Mouse (Mus musculus): Measurements from ENCODE around the gene Zfp593. TPM values are rescaled to one million over a fixed set of nuclear protein-coding genes. Genes with fewer than 3 reads are reported as not detected.
A peak's percentile ranks its signal among the peaks of the same experiment; 100 is the strongest.

The Zfp593 gene
- total and polyA plus RNA-seq, 2 experiments from 2014 or later, result 10.2 to 11.0 TPM

DNA sequence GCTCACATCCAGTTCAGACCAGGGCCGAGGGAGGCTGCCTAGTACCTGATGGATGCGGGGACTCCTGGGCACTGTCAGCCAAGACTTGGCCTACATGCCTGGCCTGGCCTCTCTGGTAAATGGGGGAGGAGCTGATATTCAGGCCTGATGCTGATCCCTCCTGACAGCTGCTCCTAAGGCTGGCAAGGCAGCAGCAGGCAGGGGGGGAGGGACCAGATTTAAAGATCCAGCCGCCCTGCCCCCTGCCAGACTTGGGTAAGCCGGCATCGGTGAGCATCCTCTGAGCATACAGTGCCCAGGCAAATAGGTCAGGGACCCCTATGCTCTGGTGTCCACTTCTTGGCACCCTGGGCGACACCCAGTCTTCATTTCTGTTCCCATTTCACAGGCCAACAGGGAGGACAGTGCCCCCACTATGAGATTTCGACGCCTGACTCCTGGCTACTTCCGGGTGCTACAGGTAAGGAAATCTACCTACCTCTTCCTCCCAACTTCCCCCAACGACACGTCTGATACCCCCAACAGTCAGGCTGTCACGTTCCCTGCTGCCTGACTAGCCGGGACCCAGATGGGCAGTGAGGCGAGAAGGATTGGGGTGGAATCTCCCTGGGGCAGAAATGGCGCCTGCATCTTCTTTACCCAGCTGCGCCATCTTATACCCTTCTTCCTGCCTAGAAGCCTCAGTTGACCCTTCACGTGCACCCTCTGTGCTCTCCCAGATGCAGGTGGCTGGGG is 1.7 kb downstream of the Zfp593 start, which contains the start of gene E130218I03Rik:
E130218I03Rik (plus strand) TSS at position 147 of the 735 bp plus-strand sequence.
- Histone ChIP-seq H3K4me2 (ENCODE audit: low read depth, low read length) (peak within 1 kb of the TSS; percentile 88), H3K27ac (no peak within 1 kb of the TSS), H3K36me3 (ENCODE audit: insufficient read depth, low read length) (no peaks in the 10 kb centered on the region), H3K27me3 (ENCODE audit: insufficient read depth, low read length) (no peaks in the 10 kb centered on the region), H3K4me1 (ENCODE audit: insufficient read depth, low read length) (peaks cover 7% of the 10 kb centered on the region), H3K9ac (replicated peaks; ENCODE audit: low read length) (peak within 1 kb of the TSS; percentile 71; the same call in 1 of the 2 replicates), H3K4me3 (ENCODE audit: low read length) (peak within 1 kb of the TSS; percentile 72; the same call in 1 of the 2 replicates), H3K9me3 (ENCODE audit: low read length) (no peaks in the 10 kb centered on the region)
- 92% methylated on average over 17 of the region's 17 CpGs for whole genome bisulfite sequencing
- ATAC-seq (no peak), DNase-seq (ENCODE audit: low spot score) (peak; percentile 37)
- no peak for TF ChIP-seq CTCF (IDR thresholded peaks at IDR 0.05; ENCODE audit: low read depth)

DNA sequence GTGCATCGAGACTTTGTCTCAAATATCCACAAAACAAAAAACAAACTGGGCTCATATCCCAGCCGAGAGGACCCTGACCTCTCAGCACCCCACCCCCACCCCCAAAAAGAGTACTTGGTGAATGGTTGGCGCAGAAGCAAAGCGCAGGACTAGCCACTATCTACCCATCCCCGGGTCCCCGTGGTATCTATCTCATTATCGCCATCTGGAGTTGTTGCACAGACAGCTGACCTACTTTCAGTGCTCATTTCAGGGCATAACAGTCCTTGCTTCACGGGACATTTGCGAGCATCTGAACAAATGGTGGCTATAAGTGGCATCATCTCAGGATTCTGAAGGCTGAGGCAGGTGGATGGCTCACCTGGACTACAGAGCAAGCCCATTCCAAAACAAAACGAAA is 6.7 kb downstream of the Zfp593 start:
- WGBS, result 12% methylated on average over 10 of the region's 10 CpGs
- peaks cover 7% of the 10 kb centered on the region; the same call in 1 of the 2 replicates for H3K4me1 ChIP-seq (ENCODE audit: insufficient read depth, low read length)
- no peak overlapping the region for H3K9ac ChIP-seq (replicated peaks; ENCODE audit: low read length)

DNA sequence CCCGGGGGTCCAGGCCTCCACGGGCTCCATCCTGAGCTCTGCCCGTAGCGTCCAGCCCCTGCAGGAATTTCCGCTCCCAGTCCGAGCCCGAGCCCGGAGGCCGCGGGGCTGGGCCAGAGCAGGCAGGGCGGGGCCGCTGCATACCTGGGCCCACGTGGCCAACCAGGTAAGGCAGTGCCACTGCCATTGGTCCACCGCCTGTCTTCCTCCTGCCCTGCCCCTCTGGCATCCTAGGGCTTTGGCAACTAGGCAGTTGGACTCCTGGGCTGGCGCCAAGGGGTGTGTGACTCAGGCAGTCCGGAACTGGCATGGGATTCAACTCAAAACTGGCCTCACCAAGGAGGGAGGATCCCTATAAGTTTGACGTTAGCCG is 7.1 kb downstream of the Zfp593 start, which contains the start of gene Cnksr1:
Cnksr1 (minus strand) TSS at position 121 of the 373 bp plus-strand sequence.
- Histone ChIP-seq H3K27ac (no peak within 1 kb of the TSS), H3K4me1 (ENCODE audit: insufficient read depth, low read length) (peaks cover 7% of the 10 kb centered on the region; the same call in 1 of the 2 replicates), H3K4me2 (ENCODE audit: low read depth, low read length) (peak within 1 kb of the TSS; percentile 45), H3K4me3 (ENCODE audit: low read length) (peak within 1 kb of the TSS; percentile 14), H3K27me3 (ENCODE audit: insufficient read depth, low read length) (no peaks in the 10 kb centered on the region), H3K36me3 (ENCODE audit: insufficient read depth, low read length) (no peaks in the 10 kb centered on the region), H3K9me3 (ENCODE audit: low read length) (no peaks in the 10 kb centered on the region), H3K9ac (replicated peaks; ENCODE audit: low read length) (no peak within 1 kb of the TSS)
- peak; percentile 65 for DNase-seq (ENCODE audit: low spot score)
- peak; percentile 49; the same call in 1 of the 2 replicates for ATAC-seq
- 3% methylated on average over 18 of the region's 18 CpGs for WGBS
- no peak for TF ChIP-seq CTCF (IDR thresholded peaks at IDR 0.05; ENCODE audit: low read depth)

More for the DNA sequence above, 6.7 kb downstream of the Zfp593 start:
- H3K4me3 ChIP-seq (ENCODE audit: low read length), result no peak overlapping the region
- no peaks in the 10 kb centered on the region for H3K27me3 ChIP-seq (ENCODE audit: insufficient read depth, low read length)
- ATAC-seq (0 out of 2 replicates have a peak, but pooled peaks have one; percentile 22), DNase-seq (ENCODE audit: low spot score) (no peak)
- H3K36me3 ChIP-seq (ENCODE audit: insufficient read depth, low read length), result no peaks in the 10 kb centered on the region
- H3K9me3 ChIP-seq (ENCODE audit: low read length), result no peaks in the 10 kb centered on the region
- peak overlapping the region; percentile 45 for H3K4me2 ChIP-seq (ENCODE audit: low read depth, low read length)
- no peak overlapping the region for H3K27ac ChIP-seq
- no peak for TF ChIP-seq CTCF (IDR thresholded peaks at IDR 0.05; ENCODE audit: low read depth)

DNA sequence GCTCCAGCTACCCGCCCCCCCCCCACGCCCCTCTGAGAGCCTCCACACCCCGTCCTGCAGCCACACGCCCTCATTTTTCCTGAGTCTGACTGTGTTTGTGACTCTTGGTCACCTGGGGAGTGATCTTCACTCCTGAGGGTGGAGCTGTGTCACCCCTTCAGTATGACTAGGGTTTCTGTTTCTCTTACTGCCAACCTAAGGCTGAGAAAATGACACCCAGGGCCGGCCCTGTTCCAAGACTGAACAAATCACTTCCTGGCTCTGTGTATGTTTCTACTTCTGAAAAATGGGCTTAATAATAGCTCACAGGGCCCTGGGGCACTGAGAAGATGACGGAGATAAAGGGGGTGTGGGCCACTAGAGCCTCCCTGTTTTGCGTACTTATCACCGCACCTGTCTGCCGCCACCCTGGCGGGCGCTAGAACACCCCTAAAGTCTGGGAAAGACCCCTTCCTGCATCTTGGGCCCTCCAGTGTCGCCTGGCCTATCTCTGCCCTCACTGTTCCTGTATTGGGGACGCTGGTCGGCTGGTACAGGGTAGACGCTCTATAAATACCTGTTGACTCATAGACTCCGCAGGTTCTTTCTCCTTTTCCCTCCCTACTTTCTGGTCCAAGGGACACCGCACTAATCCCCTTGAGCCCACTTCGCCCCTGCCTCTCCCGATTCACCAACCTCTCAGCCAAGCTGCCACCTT is 7.7 kb downstream of the Zfp593 start:
- peak overlapping the region; percentile 14 for H3K4me3 ChIP-seq (ENCODE audit: low read length)
- no peak for TF ChIP-seq CTCF (IDR thresholded peaks at IDR 0.05; ENCODE audit: low read depth)

DNA sequence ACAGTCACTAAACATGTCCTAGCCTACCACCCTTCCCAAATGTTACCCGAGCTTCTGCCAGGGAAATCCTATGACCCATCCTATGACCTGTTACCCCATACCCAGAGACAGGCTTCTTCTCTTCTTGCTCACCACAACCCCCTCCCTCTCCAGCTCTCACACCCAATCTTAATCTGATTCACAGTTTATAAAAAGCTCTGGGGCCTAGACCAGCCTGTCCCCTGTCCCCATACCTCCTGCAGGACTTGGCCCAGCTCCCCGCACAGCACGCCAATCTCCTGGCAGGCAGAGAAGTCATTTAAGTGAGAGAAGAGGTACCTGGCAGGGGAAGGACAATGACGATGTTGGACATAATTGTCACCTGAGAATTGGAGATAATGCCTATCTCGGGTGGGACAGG is 10.5 kb downstream of the Zfp593 start:
- H3K9me3 ChIP-seq (ENCODE audit: low read length), result no peaks in the 10 kb centered on the region
- no peaks in the 10 kb centered on the region for H3K36me3 ChIP-seq (ENCODE audit: insufficient read depth, low read length)
- peaks cover 7% of the 10 kb centered on the region; the same call in 1 of the 2 replicates for H3K4me1 ChIP-seq (ENCODE audit: insufficient read depth, low read length)
- no peaks in the 10 kb centered on the region for H3K27me3 ChIP-seq (ENCODE audit: insufficient read depth, low read length)
- H3K4me2 ChIP-seq (ENCODE audit: low read depth, low read length), result no peak overlapping the region
- no peak for TF ChIP-seq CTCF (IDR thresholded peaks at IDR 0.05; ENCODE audit: low read depth)
- ATAC-seq (no peak), DNase-seq (ENCODE audit: low spot score) (no peak)
- H3K27ac ChIP-seq, result no peak overlapping the region
- no peak overlapping the region for H3K9ac ChIP-seq (replicated peaks; ENCODE audit: low read length)
- no peak overlapping the region for H3K4me3 ChIP-seq (ENCODE audit: low read length)
- 75% methylated on average over 5 of the region's 5 CpGs for WGBS

More for the DNA sequence above, 7.7 kb downstream of the Zfp593 start:
- Histone ChIP-seq H3K4me1 (ENCODE audit: insufficient read depth, low read length) (peaks cover 7% of the 10 kb centered on the region; the same call in 1 of the 2 replicates), H3K36me3 (ENCODE audit: insufficient read depth, low read length) (no peaks in the 10 kb centered on the region), H3K9me3 (ENCODE audit: low read length) (no peaks in the 10 kb centered on the region), H3K27ac (no peak overlapping the region), H3K4me2 (ENCODE audit: low read depth, low read length) (peak overlapping the region; percentile 45), H3K27me3 (ENCODE audit: insufficient read depth, low read length) (no peaks in the 10 kb centered on the region), H3K9ac (replicated peaks; ENCODE audit: low read length) (no peak overlapping the region)
- DNase-seq (ENCODE audit: low spot score), result no peak
- 0 out of 2 replicates have a peak, but pooled peaks have one; percentile 38 for ATAC-seq
- 36% methylated on average over 19 of the region's 19 CpGs for WGBS

DNA sequence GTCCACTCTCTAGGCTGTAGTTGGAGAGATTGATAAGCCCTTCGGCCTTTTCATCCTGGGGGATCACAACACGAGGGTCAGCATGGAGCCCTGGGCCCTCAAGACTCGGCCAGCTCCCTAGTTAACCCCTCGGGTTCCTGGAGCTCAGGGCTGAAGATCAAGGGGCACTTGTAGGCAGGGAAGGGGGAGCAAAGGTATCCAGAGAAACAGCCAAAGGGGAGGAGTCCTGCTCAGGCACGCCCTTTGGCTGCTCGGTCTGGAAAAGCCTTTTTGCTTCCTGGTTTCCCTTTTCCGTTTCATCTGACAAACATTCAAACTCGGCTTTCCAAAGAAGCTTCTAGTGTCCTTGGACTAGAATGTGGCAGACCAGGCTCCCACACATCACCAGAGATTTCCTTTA is 15.0 kb downstream of the Zfp593 start:
- Histone ChIP-seq H3K27ac (no peak overlapping the region), H3K4me1 (ENCODE audit: insufficient read depth, low read length) (no peaks in the 10 kb centered on the region), H3K27me3 (ENCODE audit: insufficient read depth, low read length) (no peaks in the 10 kb centered on the region), H3K9ac (replicated peaks; ENCODE audit: low read length) (no peak overlapping the region), H3K9me3 (ENCODE audit: low read length) (no peaks in the 10 kb centered on the region), H3K4me3 (ENCODE audit: low read length) (no peak overlapping the region), H3K4me2 (ENCODE audit: low read depth, low read length) (no peak overlapping the region), H3K36me3 (ENCODE audit: insufficient read depth, low read length) (no peaks in the 10 kb centered on the region)
- WGBS, result 41% methylated on average over 8 of the region's 8 CpGs
- TF ChIP-seq CTCF (IDR thresholded peaks at IDR 0.05; ENCODE audit: low read depth), result no peak
- no peak for ATAC-seq
- DNase-seq (ENCODE audit: low spot score), result no peak
